In the genomic region with DNA sequence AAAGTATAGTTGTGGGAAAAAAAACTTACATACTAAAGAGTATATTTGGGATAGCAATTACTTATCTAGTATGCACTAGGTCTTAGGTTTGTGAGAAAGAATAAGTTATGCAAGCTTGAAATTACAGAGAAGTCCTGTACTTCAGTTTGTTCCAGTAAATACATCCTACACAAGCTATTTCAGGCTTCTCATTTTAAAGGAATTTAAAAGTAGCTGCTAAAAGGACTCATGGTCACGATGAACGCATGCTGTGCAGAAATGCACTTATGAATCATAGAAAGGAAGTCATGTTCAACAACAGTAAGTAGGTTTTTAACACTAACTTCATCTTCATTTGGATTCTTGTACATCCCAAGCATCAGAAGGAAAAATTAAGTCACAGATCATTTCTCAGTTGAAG, we compare ENCODE assay signal across 22 mouse cellular contexts. TPM values are rescaled to one million over a fixed set of nuclear protein-coding genes. Genes with fewer than 3 reads are reported as not detected.
A peak's percentile ranks its signal among the peaks of the same experiment; 100 is the strongest.
DNase-seq lines count a peak whose midpoint lies in the region; ATAC-seq lines count a peak whose summit lies in the region.
"Had no signal": no experiment of that assay in that cellular context is flagged by ENCODE, and none has a peak within 500 bp of the region (broad histone marks: within the 10 kb centered on the region; RNA-seq: fewer than 3 reads in every experiment).

No protein-coding gene starts in this region.

- WGBS in hindbrain, embryonic 16.5 days: 84% methylated on average over 2 of the region's 2 CpGs

- no peak overlapping the region for H3K4me2 ChIP-seq in hindbrain, embryonic 16.5 days (ENCODE audit: low read length)
- H3K4me2 ChIP-seq: embryonic facial prominence, embryonic 13.5 days; forebrain, embryonic 13.5 days; heart, embryonic 13.5 days; hindbrain, embryonic 15.5 days had no signal

- no peak overlapping the region for H3K9ac ChIP-seq in hindbrain, embryonic 16.5 days (ENCODE audit: low read depth, low read length)
- H3K9ac ChIP-seq: embryonic facial prominence, embryonic 13.5 days; forebrain, embryonic 13.5 days; forebrain, postnatal 0 days; heart, embryonic 13.5 days; hindbrain, embryonic 15.5 days had no signal

- H3K9me3 ChIP-seq in hindbrain, embryonic 16.5 days (ENCODE audit: control insufficient read depth, low read length): no peaks in the 10 kb centered on the region
- H3K9me3 ChIP-seq: embryonic facial prominence, embryonic 13.5 days; forebrain, embryonic 13.5 days; G1E; hindbrain, embryonic 15.5 days had no signal

- H3K27ac ChIP-seq in hindbrain, embryonic 16.5 days (ENCODE audit: low read depth, low read length): no peak overlapping the region
- H3K27ac ChIP-seq: embryonic facial prominence, embryonic 13.5 days; forebrain, embryonic 13.5 days; heart, embryonic 13.5 days; hindbrain, embryonic 15.5 days had no signal

- no peaks in the 10 kb centered on the region for H3K36me3 ChIP-seq in hindbrain, embryonic 16.5 days (ENCODE audit: control insufficient read depth, insufficient read depth, low read length)
- H3K36me3 ChIP-seq: embryonic facial prominence, embryonic 13.5 days; G1E; heart, embryonic 13.5 days; hindbrain, embryonic 15.5 days had no signal

- no peak for DNase-seq in frontal cortex, postnatal 14 days (ENCODE audit: low spot score in 2 of 2)
- DNase-seq in left cerebral cortex, adult 11 months (ENCODE audit: low spot score): peak; percentile 61
- DNase-seq in left cerebral cortex, adult 18-20 months (ENCODE audit: low spot score in 2 of 2): no peak
- peak; percentile 53 to 65 for DNase-seq in right cerebral cortex, postnatal 36 days (ENCODE audit: low spot score in 2 of 2)
- DNase-seq in right cerebral cortex, postnatal 4 days: no peak
- DNase-seq: adrenal gland, adult 8-10 months; adrenal gland, postnatal 36 days; B cell, adult 2 months; cerebellum, adult 11-12 months; cerebellum, adult 9-10 months; cerebellum, postnatal 25 days; forebrain, postnatal 0 days; gastrocnemius, postnatal 14 days; heart, postnatal 36 days had no signal

- peak; percentile 98 for ATAC-seq in frontal cortex, adult (ENCODE audit: low TSS enrichment)
- ATAC-seq in hindbrain, embryonic 16.5 days: no peak
- ATAC-seq: CD4-positive, CD25-positive, alpha-beta regulatory T cell, adult 4 months; forebrain, embryonic 13.5 days; forebrain, postnatal 0 days had no signal

- H3K27me3 ChIP-seq in hindbrain, embryonic 16.5 days (replicated peaks; ENCODE audit: control insufficient read depth, insufficient read depth, low read length): no peaks in the 10 kb centered on the region
- H3K27me3 ChIP-seq: embryonic facial prominence, embryonic 13.5 days; forebrain, embryonic 13.5 days; heart, embryonic 13.5 days; hindbrain, embryonic 15.5 days had no signal

- H3K4me1 ChIP-seq in hindbrain, embryonic 16.5 days (ENCODE audit: control insufficient read depth, insufficient read depth, low read depth, low read length): no peaks in the 10 kb centered on the region
- H3K4me1 ChIP-seq: embryonic facial prominence, embryonic 13.5 days; forebrain, embryonic 13.5 days; heart, embryonic 13.5 days; hindbrain, embryonic 15.5 days had no signal

- no peak overlapping the region for H3K4me3 ChIP-seq in hindbrain, embryonic 16.5 days (ENCODE audit: low read length)
- H3K4me3 ChIP-seq: embryonic facial prominence, embryonic 13.5 days; forebrain, embryonic 13.5 days; heart, embryonic 13.5 days; hindbrain, embryonic 15.5 days had no signal

RNA-seq across cellular contexts. Expression of gene Slc39a10, which starts 45.0 kb away (rescaled TPM):
- total RNA-seq in left cerebral cortex, adult 18-20 months (2021): 100 to 1,000 TPM; 219 to 233 TPM
- 49.2 and 56.9 TPM in 2 replicates for polyA plus RNA-seq in hindbrain, embryonic 16.5 days (2015; fragmentation: Nextera tagmentation; extraction: Ambion mirVana)

Comparison
In these comparisons a context has a peak if more than half of its experiments do, and no peak if none do; other contexts are left out.
1. DNase-seq: peak in left cerebral cortex, adult 11 months (single experiment) and right cerebral cortex, postnatal 36 days (2 of 2); none in frontal cortex, postnatal 14 days (0 of 2), left cerebral cortex, adult 18-20 months (0 of 2) and right cerebral cortex, postnatal 4 days (single experiment).